Mouse (Mus musculus): ENCODE results near the gene Slc10a1. TPM values are rescaled to one million over a fixed set of nuclear protein-coding genes. Genes with fewer than 3 reads are reported as not detected.
"Not testable (repeated sequence)": the region's sequence is repeated elsewhere in the genome, so short reads cannot be mapped to it uniquely, and the experiment has no call there.

The Slc10a1 gene
- polyA plus RNA-seq, 1 experiment from 2014 or later, result 0.50 TPM

DNA sequence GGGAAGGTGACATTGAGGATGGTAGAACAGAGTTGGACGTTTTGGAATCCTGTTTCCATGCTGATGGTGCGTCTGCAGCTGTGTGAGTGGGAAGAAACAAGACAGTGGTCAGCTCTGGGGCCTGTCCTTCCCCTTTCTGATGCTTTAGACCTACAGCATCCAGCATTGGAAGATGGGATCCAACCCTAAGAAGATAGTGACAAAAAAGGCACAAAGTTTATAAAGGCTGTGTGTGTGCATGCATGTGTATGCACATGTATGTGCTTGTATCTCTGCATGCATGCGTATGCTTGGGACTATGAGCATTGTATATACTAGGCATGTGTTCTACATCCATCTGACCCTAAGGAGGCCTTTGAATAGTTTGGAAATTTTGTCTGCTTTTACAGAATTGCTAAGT is 12.5 kb downstream of the Slc10a1 start:
- no peak overlapping the region for H3K4me3 ChIP-seq (ENCODE audit: low read depth, low read length)
- H3K4me2 ChIP-seq (ENCODE audit: low read length), result no peak overlapping the region
- no peak overlapping the region for H3K9ac ChIP-seq (ENCODE audit: low read length)
- H3K36me3 ChIP-seq (ENCODE audit: control insufficient read depth, insufficient read depth, low read length), result peaks cover 88% of the 10 kb centered on the region
- H3K9me3 ChIP-seq (ENCODE audit: control insufficient read depth, low read length), result no peaks in the 10 kb centered on the region
- no peak overlapping the region for H3K27ac ChIP-seq (ENCODE audit: low read depth)
- no peaks in the 10 kb centered on the region for H3K4me1 ChIP-seq (replicated peaks; ENCODE audit: control insufficient read depth, insufficient read depth, low read length)
- ATAC-seq (replicated peaks; ENCODE audit: low FRiP score, low TSS enrichment, low read depth) (no peak), DNase-seq (ENCODE audit: low spot score) (peak; percentile 31)
- WGBS, result 83% methylated on average over 3 of the region's 3 CpGs
- no peaks in the 10 kb centered on the region for H3K27me3 ChIP-seq (replicated peaks; ENCODE audit: control insufficient read depth, insufficient read depth, low read length)

GRCm38 (mm10) chr12:80952526-80952925 is 16.0 kb downstream of the Slc10a1 start:
- Histone ChIP-seq H3K27me3 (replicated peaks; ENCODE audit: control insufficient read depth, insufficient read depth, low read length) (no peaks in the 10 kb centered on the region), H3K27ac (ENCODE audit: low read depth) (no peak overlapping the region), H3K36me3 (ENCODE audit: control insufficient read depth, insufficient read depth, low read length) (peaks cover 92% of the 10 kb centered on the region), H3K9ac (ENCODE audit: low read length) (no peak overlapping the region), H3K4me2 (ENCODE audit: low read length) (no peak overlapping the region), H3K9me3 (ENCODE audit: control insufficient read depth, low read length) (no peaks in the 10 kb centered on the region), H3K4me3 (ENCODE audit: low read depth, low read length) (no peak overlapping the region), H3K4me1 (replicated peaks; ENCODE audit: control insufficient read depth, insufficient read depth, low read length) (peaks cover under 1% of the 10 kb centered on the region; the same call in 1 of the 2 replicates)
- ATAC-seq (replicated peaks; ENCODE audit: low FRiP score, low TSS enrichment, low read depth), result no peak
- WGBS, result 94% methylated on average over 1 of the region's 1 CpGs
- DNase-seq (ENCODE audit: low spot score), result no peak

GRCm38 (mm10) chr12:80951640-80952219 is 16.8 kb downstream of the Slc10a1 start:
- ATAC-seq (replicated peaks; ENCODE audit: low FRiP score, low TSS enrichment, low read depth) (no peak), DNase-seq (ENCODE audit: low spot score) (no peak)
- Histone ChIP-seq H3K4me2 (ENCODE audit: low read length) (no peak overlapping the region), H3K4me3 (ENCODE audit: low read depth, low read length) (no peak overlapping the region), H3K9ac (ENCODE audit: low read length) (no peak overlapping the region), H3K36me3 (ENCODE audit: control insufficient read depth, insufficient read depth, low read length) (peaks cover 92% of the 10 kb centered on the region), H3K27me3 (replicated peaks; ENCODE audit: control insufficient read depth, insufficient read depth, low read length) (no peaks in the 10 kb centered on the region), H3K4me1 (replicated peaks; ENCODE audit: control insufficient read depth, insufficient read depth, low read length) (peaks cover 8% of the 10 kb centered on the region), H3K27ac (ENCODE audit: low read depth) (no peak overlapping the region), H3K9me3 (ENCODE audit: control insufficient read depth, low read length) (no peaks in the 10 kb centered on the region)
- 87% methylated on average over 3 of the region's 3 CpGs for WGBS

DNA sequence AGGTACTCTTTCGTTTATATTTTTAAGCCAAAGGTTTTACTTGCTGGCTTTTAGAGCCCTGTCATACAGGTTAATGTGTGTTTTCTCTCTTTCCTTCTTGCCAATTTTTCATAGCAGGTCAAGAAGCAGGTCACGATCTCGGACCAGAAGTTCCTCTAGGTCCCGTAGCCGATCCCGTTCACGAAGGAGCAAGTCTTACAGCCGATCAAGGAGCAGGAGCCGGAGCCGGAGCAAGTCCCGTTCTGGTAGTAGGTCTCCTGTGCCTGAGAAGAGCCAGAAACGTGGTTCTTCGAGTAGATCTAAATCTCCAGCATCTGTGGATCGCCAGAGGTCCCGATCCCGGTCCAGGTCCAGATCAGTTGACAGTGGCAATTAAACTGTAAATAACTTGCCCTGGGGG is 18.9 kb downstream of the Slc10a1 start:
- H3K27ac ChIP-seq (ENCODE audit: low read depth); ATAC-seq (replicated peaks; ENCODE audit: low FRiP score, low TSS enrichment, low read depth); H3K9ac ChIP-seq (ENCODE audit: low read length); H3K4me3 ChIP-seq (ENCODE audit: low read depth, low read length); H3K4me2 ChIP-seq (ENCODE audit: low read length); H3K27me3 ChIP-seq (replicated peaks; ENCODE audit: control insufficient read depth, insufficient read depth, low read length); DNase-seq (ENCODE audit: low spot score); H3K9me3 ChIP-seq (ENCODE audit: control insufficient read depth, low read length): not testable (repeated sequence)
- Histone ChIP-seq H3K36me3 (ENCODE audit: control insufficient read depth, insufficient read depth, low read length) (peaks cover 75% of the 10 kb centered on the region), H3K4me1 (replicated peaks; ENCODE audit: control insufficient read depth, insufficient read depth, low read length) (peaks cover 12% of the 10 kb centered on the region)
- WGBS, result 93% methylated on average over 14 of the region's 16 CpGs

DNA sequence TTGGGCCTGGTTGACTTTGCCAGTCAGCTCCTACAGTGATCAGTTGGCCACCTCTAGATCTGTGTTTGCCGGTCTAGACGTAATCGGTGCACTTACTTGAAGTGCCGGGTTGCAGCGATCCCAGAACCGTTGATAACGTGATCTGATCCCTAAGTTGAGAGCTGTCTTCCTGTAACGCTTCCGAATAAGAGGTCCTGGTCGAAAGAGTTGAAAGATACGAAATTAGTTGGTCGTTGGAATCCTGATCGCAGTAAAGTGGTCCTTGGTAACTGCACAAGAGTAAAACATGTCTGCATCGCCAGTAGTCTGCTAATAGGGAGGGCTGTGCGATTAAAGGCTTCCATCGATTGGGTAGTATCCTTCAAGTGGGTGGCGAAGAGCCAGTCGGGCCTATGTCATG is 20.3 kb downstream of the Slc10a1 start:
- ATAC-seq (replicated peaks; ENCODE audit: low FRiP score, low TSS enrichment, low read depth) (no peak), DNase-seq (ENCODE audit: low spot score) (no peak)
- no peaks in the 10 kb centered on the region for H3K9me3 ChIP-seq (ENCODE audit: control insufficient read depth, low read length)
- H3K27ac ChIP-seq (ENCODE audit: low read depth), result no peak overlapping the region
- no peak overlapping the region for H3K9ac ChIP-seq (ENCODE audit: low read length)
- H3K4me2 ChIP-seq (ENCODE audit: low read length), result no peak overlapping the region
- H3K4me1 ChIP-seq (replicated peaks; ENCODE audit: control insufficient read depth, insufficient read depth, low read length), result peaks cover 12% of the 10 kb centered on the region
- peaks cover 61% of the 10 kb centered on the region for H3K36me3 ChIP-seq (ENCODE audit: control insufficient read depth, insufficient read depth, low read length)
- 96% methylated on average over 18 of the region's 18 CpGs for WGBS
- H3K27me3 ChIP-seq (replicated peaks; ENCODE audit: control insufficient read depth, insufficient read depth, low read length), result no peaks in the 10 kb centered on the region
- no peak overlapping the region for H3K4me3 ChIP-seq (ENCODE audit: low read depth, low read length)

DNA sequence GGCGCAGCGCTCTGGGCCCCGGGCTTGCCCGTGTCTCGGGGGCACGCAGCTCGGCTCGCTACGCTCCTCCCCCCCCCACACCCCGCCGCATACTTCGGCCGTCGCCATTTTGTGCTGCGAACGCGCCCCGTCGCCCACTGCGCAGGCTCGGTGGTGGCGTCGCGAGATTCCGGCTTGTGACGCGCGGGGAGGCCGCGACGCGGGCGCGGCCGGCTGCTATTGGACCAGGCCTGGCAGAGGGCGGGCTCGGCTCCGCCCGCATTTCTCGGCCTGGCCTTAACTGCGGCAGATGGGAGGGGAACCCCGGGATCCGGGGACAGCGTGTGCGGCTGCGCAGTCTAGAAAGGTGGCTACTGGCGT is 22.5 kb downstream of the Slc10a1 start:
- H3K4me2 ChIP-seq (ENCODE audit: low read length), result peak overlapping the region; percentile 82
- WGBS, result under 1% methylated on average over 46 of the region's 47 CpGs
- peaks cover 12% of the 10 kb centered on the region for H3K4me1 ChIP-seq (replicated peaks; ENCODE audit: control insufficient read depth, insufficient read depth, low read length)
- ATAC-seq (replicated peaks; ENCODE audit: low FRiP score, low TSS enrichment, low read depth) (peak; percentile 94), DNase-seq (ENCODE audit: low spot score) (peak; percentile 96)
- H3K9ac ChIP-seq (ENCODE audit: low read length), result peak overlapping the region; percentile 99
- H3K36me3 ChIP-seq (ENCODE audit: control insufficient read depth, insufficient read depth, low read length), result peaks cover 38% of the 10 kb centered on the region
- H3K27me3 ChIP-seq (replicated peaks; ENCODE audit: control insufficient read depth, insufficient read depth, low read length), result no peaks in the 10 kb centered on the region
- no peaks in the 10 kb centered on the region for H3K9me3 ChIP-seq (ENCODE audit: control insufficient read depth, low read length)
- H3K27ac ChIP-seq (ENCODE audit: low read depth), result peak overlapping the region; percentile 98
- H3K4me3 ChIP-seq (ENCODE audit: low read depth, low read length), result peak overlapping the region; percentile 98

DNA sequence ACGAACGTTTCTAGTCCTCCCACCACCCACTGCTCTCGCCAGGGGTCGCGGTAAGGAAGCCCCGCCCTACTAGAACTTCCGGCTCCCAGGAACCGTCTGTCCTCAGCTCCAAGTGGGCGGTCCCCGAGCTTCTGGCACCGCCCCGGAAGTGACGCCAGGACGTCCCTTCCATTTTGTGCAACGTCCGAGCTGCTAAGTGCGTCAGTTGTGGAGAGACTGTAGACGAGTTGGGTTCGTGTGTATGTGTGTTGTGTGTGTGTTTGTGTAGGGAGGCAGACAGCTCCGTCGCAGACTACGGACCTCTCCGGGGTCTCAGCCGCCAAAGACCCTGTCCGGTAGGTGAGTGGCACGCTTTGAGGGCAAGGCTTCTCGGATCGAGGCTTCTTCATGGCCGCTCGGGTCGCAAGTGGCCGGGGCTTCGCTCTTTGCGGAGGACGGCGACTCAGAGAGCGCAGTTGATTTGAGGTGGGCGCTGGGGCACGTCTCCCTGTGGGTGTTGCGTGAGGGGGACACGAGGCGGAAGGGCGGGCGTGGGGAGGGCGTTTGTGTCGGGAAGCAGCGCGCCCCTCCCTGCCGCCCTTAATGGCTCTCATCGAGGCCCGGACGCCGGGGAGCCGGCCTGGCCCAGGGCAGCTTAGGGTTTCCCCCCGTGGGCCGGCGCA is 23.0 kb downstream of the Slc10a1 start, which contains the start of gene Srsf5:
Gene Srsf5, plus strand, starts transcription at position 171 of the 662 bp plus-strand sequence.
- peak within 1 kb of the TSS; percentile 82 for H3K4me2 ChIP-seq (ENCODE audit: low read length)
- no peaks in the 10 kb centered on the region for H3K9me3 ChIP-seq (ENCODE audit: control insufficient read depth, low read length)
- peak within 1 kb of the TSS; percentile 98 for H3K27ac ChIP-seq (ENCODE audit: low read depth)
- under 1% methylated on average over 56 of the region's 57 CpGs for WGBS
- peak within 1 kb of the TSS; percentile 98 for H3K4me3 ChIP-seq (ENCODE audit: low read depth, low read length)
- ATAC-seq (replicated peaks; ENCODE audit: low FRiP score, low TSS enrichment, low read depth) (peak; percentile 87), DNase-seq (ENCODE audit: low spot score) (peak; percentile 99)
- H3K36me3 ChIP-seq (ENCODE audit: control insufficient read depth, insufficient read depth, low read length), result peaks cover 33% of the 10 kb centered on the region
- peaks cover 12% of the 10 kb centered on the region for H3K4me1 ChIP-seq (replicated peaks; ENCODE audit: control insufficient read depth, insufficient read depth, low read length)
- H3K9ac ChIP-seq (ENCODE audit: low read length), result peak within 1 kb of the TSS; percentile 99
- H3K27me3 ChIP-seq (replicated peaks; ENCODE audit: control insufficient read depth, insufficient read depth, low read length), result no peaks in the 10 kb centered on the region

GRCm38 (mm10) chr12:80944963-80945333 is 23.6 kb downstream of the Slc10a1 start:
- Histone ChIP-seq H3K36me3 (ENCODE audit: control insufficient read depth, insufficient read depth, low read length) (peaks cover 32% of the 10 kb centered on the region), H3K4me3 (ENCODE audit: low read depth, low read length) (peak overlapping the region; percentile 98), H3K27ac (ENCODE audit: low read depth) (peak overlapping the region; percentile 98), H3K4me1 (replicated peaks; ENCODE audit: control insufficient read depth, insufficient read depth, low read length) (peaks cover 12% of the 10 kb centered on the region), H3K9ac (ENCODE audit: low read length) (peak overlapping the region; percentile 42), H3K4me2 (ENCODE audit: low read length) (peak overlapping the region; percentile 48)
- H3K27me3 ChIP-seq (replicated peaks; ENCODE audit: control insufficient read depth, insufficient read depth, low read length); H3K9me3 ChIP-seq (ENCODE audit: control insufficient read depth, low read length); DNase-seq (ENCODE audit: low spot score): not testable (repeated sequence)
- under 1% methylated on average over 9 of the region's 9 CpGs for WGBS
- ATAC-seq (replicated peaks; ENCODE audit: low FRiP score, low TSS enrichment, low read depth), result peak; percentile 48

DNA sequence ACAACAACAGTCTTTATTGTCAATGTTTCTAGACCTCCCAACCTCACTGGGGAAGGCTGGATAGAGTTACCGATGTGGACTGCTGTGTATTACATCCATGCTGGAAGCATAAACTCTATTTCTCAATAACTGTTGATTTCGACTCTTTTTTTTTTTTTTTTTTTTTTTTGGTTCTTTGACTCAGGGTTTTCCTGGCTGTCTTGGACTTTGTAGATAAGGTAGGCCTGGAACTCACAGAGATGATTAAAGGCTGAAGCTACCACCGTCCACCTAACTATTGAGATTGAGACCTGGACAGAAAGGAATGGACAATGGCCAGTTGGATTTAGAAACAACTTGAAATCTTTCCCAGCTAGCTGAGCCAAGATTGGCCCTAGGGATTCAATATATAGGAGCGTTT is 24.3 kb downstream of the Slc10a1 start:
- Histone ChIP-seq H3K4me3 (ENCODE audit: low read depth, low read length) (no peak overlapping the region), H3K27ac (ENCODE audit: low read depth) (no peak overlapping the region), H3K9me3 (ENCODE audit: control insufficient read depth, low read length) (no peaks in the 10 kb centered on the region), H3K27me3 (replicated peaks; ENCODE audit: control insufficient read depth, insufficient read depth, low read length) (no peaks in the 10 kb centered on the region), H3K4me1 (replicated peaks; ENCODE audit: control insufficient read depth, insufficient read depth, low read length) (peaks cover 12% of the 10 kb centered on the region), H3K4me2 (ENCODE audit: low read length) (no peak overlapping the region), H3K36me3 (ENCODE audit: control insufficient read depth, insufficient read depth, low read length) (peaks cover 26% of the 10 kb centered on the region), H3K9ac (ENCODE audit: low read length) (no peak overlapping the region)
- 95% methylated on average over 4 of the region's 4 CpGs for WGBS
- DNase-seq (ENCODE audit: low spot score) (no peak), ATAC-seq (replicated peaks; ENCODE audit: low FRiP score, low TSS enrichment, low read depth) (no peak)
